Mouse (Mus musculus) T-helper 2 cell (primary cell): Measurements from ENCODE around the gene Efhb.

Experiments used
- in situ Hi-C: fragments of 300-600 bp; cut with MboI, MseI; formaldehyde crosslinking; loops from one replicate; pipeline ENCODE4 v1.15.1; 2025; ENCODE audit warnings: high pct_unique_total_duplicates

Efhb gene

GRCm38 (mm10) chr17:53462603-53463495 is at the start of gene Efhb:
Efhb (minus strand) TSS chr17:53463321.
- in situ Hi-C loops, result no loop called here

- in situ Hi-C loops, result loop anchor here (10.0 kb wide), 1 partner anchor 322 kb away; no protein-coding TSS in a partner anchor
These were observed 49.3 kb upstream of the Efhb start for GRCm38 (mm10) chr17:53512311-53512951.

DNA sequence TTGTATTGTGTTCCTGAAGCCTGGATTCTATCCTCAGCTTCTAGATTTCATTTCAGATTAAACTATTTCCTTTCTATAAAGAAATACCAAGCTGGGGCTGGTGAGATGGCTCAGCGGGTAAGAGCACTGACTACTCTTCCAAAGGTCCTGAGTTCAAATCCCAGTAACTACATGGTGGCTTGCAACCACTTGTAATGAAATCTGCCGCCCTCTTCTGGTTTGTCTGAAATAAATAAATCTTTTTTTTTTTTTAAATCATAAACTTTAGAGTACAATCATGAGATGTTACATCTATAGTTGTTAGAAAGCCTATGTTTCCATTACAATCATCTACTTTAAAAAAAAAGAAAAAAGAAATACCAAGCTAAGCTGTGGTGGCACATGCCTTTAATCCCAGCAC is 39.8 kb upstream of the Efhb start:
- in situ Hi-C loops, result no loop called here

DNA sequence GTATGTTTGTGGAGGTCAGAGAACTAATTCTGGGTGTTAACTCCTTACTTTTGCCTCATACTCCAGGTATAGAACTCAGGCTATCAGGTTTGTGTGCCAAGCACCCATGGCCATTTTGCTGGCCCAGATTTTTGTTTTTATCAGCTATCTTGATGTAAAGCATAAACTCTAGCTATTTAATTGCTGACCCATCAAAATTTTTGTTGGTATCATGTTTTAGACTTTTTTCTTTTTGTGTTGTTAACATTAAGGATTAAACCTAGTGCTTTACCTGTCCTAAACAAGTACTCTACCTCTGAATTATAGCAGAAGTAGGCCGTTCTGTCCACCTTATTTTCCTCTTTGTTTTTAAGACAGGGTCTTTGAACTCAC is 25.9 kb upstream of the Efhb start:
- in situ Hi-C loops, result no loop called here

DNA sequence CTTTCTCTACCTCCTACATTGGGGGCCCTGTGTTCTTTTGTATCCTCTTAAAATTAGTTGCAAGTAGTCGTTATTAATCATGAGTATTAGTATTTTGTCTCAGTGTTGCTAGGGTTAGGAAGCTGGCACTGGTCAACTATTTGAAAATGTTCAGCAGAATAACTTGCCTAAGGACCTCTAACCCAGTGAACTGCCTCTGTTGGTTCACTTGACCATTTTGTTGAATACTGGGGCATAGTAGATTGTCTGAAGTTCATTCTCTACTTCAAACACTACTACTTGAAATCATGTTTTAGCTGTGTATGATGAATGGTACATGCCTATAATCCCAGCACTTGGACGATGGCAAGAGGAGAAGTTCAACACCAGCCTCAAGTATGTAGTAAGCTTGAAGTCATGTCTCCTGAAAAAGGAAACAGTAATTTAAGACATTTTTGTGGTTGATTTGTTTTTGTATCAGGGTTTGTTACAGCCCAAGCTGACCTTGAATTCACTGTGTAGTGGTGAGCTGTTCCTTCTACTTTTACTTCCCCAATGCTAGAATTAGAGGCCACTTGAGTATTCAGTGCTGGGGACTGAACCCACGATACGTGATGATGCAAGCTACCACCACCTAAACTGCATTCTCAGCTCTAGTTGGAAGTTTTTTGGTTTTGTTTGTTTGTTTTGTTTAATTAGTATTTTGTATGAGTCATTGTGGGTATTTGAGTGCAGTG is 25.3 kb upstream of the Efhb start:
- in situ Hi-C loops, result no loop called here

GRCm38 (mm10) chr17:53480433-53480832 is 17.3 kb upstream of the Efhb start:
- in situ Hi-C loops, result no loop called here

DNA sequence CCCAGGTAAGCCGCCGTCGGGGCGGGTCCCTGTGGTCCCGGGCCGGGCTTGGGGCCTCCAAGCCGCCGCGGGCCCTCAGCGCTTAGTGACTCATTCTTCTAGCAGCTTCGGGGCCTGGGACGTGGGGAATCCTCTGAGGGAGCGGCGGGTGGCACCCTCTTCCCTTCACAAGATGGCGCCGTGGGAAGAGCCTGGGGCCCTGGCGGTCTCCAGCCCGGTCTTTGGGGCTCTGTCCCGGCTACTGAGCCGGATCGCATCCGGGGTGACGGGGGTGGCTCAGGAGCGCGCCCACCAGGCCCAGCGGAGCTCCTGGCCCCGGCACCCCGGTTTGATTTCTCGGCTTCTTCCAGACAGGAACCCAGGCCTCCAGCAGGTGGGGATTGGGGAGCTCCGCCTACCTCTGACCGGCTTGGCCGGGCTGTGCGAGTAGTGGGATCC is 16.5 kb upstream of the Efhb start:
- in situ Hi-C loops, result loop anchor here (5.0 to 10.0 kb wide), 2 partner anchors 208 to 875 kb away; partner anchors contain the start of genes Kcnh8 and Sgo1

- in situ Hi-C loops, result loop anchor here (5.0 to 10.0 kb wide), 2 partner anchors 208 to 874 kb away; partner anchors contain the start of genes Kcnh8 and Sgo1
These were observed 15.9 kb upstream of the Efhb start, which contains the start of gene Rab5a for GRCm38 (mm10) chr17:53478858-53479603. Rab5a (plus strand) TSS chr17:53479234.

DNA sequence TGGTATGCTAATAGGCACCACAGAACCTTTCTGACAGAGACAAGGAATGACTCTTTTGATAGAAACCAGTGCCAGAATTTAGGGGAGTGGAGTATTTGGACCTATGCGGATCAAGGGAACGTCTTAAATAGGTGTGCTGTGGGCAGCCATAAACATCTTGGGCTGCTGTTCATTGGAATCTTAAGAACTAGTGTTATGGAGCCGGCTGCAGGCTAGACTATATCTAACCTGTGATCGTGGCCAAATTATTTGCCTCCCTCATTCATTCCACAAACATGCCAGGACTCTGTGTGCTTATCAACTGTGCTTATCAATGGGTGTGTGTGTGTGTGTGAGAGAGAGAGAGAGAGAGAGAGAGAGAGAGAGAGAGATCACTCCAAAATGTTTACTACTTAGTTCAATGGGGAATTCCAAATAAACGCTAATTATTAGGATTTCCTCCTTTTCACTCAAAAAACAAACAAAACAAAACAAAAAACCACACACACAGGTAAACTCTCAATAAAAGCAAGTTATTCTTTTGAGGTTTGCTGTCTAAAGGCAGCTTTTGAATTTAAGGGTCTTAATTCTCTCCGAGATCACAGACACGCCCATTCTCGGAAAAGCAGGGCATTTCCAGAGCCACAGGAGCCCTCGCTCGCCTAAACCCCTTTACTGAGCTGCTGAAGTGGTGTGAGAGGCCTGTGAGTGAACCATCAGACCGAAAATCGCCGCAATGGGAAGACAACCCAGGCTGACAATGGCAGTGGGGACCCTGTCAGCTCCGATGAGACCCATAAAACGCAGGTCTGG is 15.1 kb upstream of the Efhb start:
- in situ Hi-C loops, result loop anchor here (5.0 to 10.0 kb wide), 2 partner anchors 209 to 873 kb away; partner anchors contain the start of genes Kcnh8 and Sgo1

GRCm38 (mm10) chr17:53468697-53469096 is 5.6 kb upstream of the Efhb start:
- in situ Hi-C loops, result no loop called here

DNA sequence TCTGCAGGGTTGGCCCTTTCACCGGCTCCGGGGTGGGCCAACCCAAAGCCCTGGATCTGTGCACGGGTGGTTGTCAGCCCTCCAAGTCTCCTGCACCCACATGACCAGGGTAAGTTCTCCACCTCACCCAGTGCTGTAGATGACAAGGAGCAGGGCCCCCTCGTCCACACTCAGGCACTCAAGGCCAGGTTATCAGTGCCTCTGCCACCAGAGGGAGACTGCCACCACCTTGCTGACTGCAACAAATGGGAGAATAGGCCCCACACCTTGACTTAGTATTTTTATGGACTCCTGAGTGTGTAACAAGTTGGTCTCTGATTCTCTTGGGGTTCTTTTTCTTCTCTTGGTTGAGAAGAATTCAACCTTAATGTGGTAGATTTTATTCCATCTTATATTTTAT is 2.4 kb upstream of the Efhb start:
- in situ Hi-C loops, result no loop called here

DNA sequence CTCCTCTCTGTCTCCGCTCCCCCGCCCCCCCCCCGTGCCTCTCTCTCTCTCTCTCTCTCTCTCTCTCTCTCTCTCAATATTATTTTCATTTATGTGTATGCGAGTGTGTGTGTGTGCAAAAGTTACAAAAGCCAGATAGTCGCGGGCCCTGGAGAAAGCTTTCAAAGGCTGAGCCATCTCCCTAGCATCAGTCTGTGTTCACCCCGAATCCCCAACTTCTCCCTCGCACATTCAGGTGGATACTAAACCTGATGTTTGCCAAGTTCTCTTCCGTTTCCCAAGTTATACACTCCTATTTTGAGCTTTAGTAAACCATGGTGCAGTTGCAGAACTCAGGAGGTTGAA is 347 bp upstream of the Efhb start:
- in situ Hi-C loops, result no loop called here

GRCm38 (mm10) chr17:53456742-53457141 is 6.4 kb downstream of the Efhb start:
- in situ Hi-C loops, result no loop called here

DNA sequence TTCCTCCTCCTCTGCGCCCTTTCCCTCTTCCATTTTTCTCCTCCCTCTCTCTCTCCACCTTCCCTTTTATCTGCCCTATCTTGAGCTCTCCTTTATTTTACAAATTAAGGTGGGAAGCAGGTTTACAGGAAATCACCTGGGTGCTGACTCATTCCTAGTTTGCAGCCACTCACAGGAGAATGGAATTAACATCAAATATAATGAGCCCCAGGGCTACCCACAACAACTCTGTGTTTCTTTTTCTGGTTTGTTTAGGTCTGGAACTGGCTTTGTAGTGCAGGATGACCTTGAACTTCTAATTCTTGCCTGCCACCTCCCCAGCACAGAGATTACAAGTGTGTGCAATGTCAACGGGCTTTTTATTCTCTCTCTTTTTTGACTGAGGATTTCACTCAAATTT is 7.0 kb downstream of the Efhb start:
- in situ Hi-C loops, result no loop called here

- in situ Hi-C loops, result no loop called here
These were observed 60.3 kb downstream of the Efhb start for GRCm38 (mm10) chr17:53402689-53403306.

GRCm38 (mm10) chr17:53393201-53393600 is 69.9 kb downstream of the Efhb start:
- in situ Hi-C loops, result loop anchor here (5.0 kb wide), 1 partner anchor 826 kb away; no protein-coding TSS in a partner anchor

GRCm38 (mm10) chr17:53389507-53389906 is 73.6 kb downstream of the Efhb start:
- in situ Hi-C loops, result loop anchor here (10.0 kb wide), 1 partner anchor 175 kb away; no protein-coding TSS in a partner anchor

- in situ Hi-C loops, result loop anchor here (10.0 kb wide), 1 partner anchor 173 kb away; no protein-coding TSS in a partner anchor
These were observed 75.3 kb downstream of the Efhb start for GRCm38 (mm10) chr17:53387581-53388473.

DNA sequence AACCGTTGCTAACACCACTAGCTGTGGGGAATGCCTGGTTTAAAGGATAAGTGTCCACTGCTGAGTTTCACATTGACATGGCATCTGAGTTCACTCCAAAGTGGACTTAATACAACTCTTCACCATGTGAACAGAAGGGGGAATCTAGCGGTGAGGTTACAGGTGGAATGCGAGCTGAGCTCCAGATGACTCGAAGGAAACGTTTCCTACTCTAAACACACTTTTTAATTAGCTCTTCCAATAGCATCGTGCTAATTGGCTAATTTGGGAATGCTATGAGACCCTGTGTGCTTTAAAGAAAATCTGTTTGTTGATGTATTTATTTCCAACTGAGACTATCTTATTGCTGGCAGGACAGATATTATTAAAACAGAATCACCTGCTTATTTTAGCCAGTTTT is 76.3 kb downstream of the Efhb start:
- in situ Hi-C loops, result loop anchor here (10.0 kb wide), 1 partner anchor 172 kb away; no protein-coding TSS in a partner anchor
